In genomic region chr4:42945952-42946351, GRCm38 (mm10) we compare ENCODE assay signal across 10 mouse cellular contexts. TPM values are rescaled to one million over a fixed set of nuclear protein-coding genes. Genes with fewer than 3 reads are reported as not detected.
DNase-seq lines count a peak whose midpoint lies in the region; ATAC-seq and TF ChIP-seq lines count a peak whose summit lies in the region.
"Had no signal": no experiment of that assay in that cellular context is flagged by ENCODE, and none has a peak within 500 bp of the region (broad histone marks: within the 10 kb centered on the region; RNA-seq: fewer than 3 reads in every experiment).

No protein-coding gene starts in this region.

- no peak overlapping the region for H3K4me3 ChIP-seq in spleen, adult 2 months (ENCODE audit: extremely low read depth, insufficient read depth, insufficient read length)
- H3K4me3 ChIP-seq in kidney, postnatal 0 days (replicated peaks; ENCODE audit: low read depth, low read length): no peak overlapping the region
- no peak overlapping the region for H3K4me3 ChIP-seq in lung, adult 2 months (replicated peaks; ENCODE audit: extremely low read depth, low read depth, low read length)
- H3K4me3 ChIP-seq: erythroblast, embryonic 14.5 days; limb, embryonic 15.5 days had no signal

- no peak for TF ChIP-seq POLR2A in spleen, adult 2 months (IDR thresholded peaks at IDR 0.05; ENCODE audit: low read depth, low read length)
- TF ChIP-seq POLR2A in lung, adult 2 months (IDR thresholded peaks at IDR 0.05; ENCODE audit: borderline replicate concordance, extremely low read depth, low read depth, low read length): no peak

- 7% methylated on average over 5 of the region's 5 CpGs for WGBS in spleen, adult 2 months
- 8% methylated on average over 5 of the region's 5 CpGs for WGBS in kidney, postnatal 0 days
- WGBS in lung, adult 2 months: 5% methylated on average over 5 of the region's 5 CpGs

- no peak overlapping the region for H3K27ac ChIP-seq in spleen, adult 2 months (ENCODE audit: insufficient read depth, low read length)
- no peak overlapping the region for H3K27ac ChIP-seq in kidney, postnatal 0 days
- H3K27ac ChIP-seq: limb, embryonic 15.5 days had no signal

- H3K27me3 ChIP-seq in spleen, adult 2 months (ENCODE audit: control insufficient read depth, insufficient read depth, low read length): no peaks in the 10 kb centered on the region
- H3K27me3 ChIP-seq in kidney, postnatal 0 days (ENCODE audit: insufficient read depth, low read length): no peaks in the 10 kb centered on the region; the same call in 1 of the 2 replicates

- peaks cover 4% of the 10 kb centered on the region; the same call in 1 of the 2 replicates for H3K4me1 ChIP-seq in spleen, adult 2 months (ENCODE audit: control insufficient read depth, insufficient read depth, insufficient read length)
- H3K4me1 ChIP-seq in kidney, postnatal 0 days (replicated peaks; ENCODE audit: insufficient read depth, low read length): peaks cover 10% of the 10 kb centered on the region; the same call in 1 of the 2 replicates
- H3K4me1 ChIP-seq in lung, adult 2 months (ENCODE audit: control insufficient read depth, insufficient read depth, low read length): peaks cover 6% of the 10 kb centered on the region

- H3K9me3 ChIP-seq in kidney, postnatal 0 days (replicated peaks; ENCODE audit: low read length): no peaks in the 10 kb centered on the region
- H3K9me3 ChIP-seq: limb, embryonic 15.5 days had no signal

- no peak for DNase-seq in spleen, adult 2 months (ENCODE audit: low read depth in 1 of 2, low spot score in 2 of 2)
- no peak for DNase-seq in spleen, adult 12 weeks (ENCODE audit: low spot score)
- peak; percentile 68 for DNase-seq in adrenal gland, postnatal 14 days
- DNase-seq in embryo, embryonic 9.5 days (ENCODE audit: extremely low spot score): peak; percentile 50
- DNase-seq in kidney, postnatal 0 days (ENCODE audit: low spot score): peak; percentile 81
- DNase-seq in lung, adult 2 months: peak; percentile 46
- peak; percentile 80 for DNase-seq in retina, postnatal 1 day

- no peak overlapping the region for H3K9ac ChIP-seq in kidney, postnatal 0 days (ENCODE audit: low read depth, low read length)
- H3K9ac ChIP-seq: limb, embryonic 15.5 days had no signal

- no peak overlapping the region for H3K4me2 ChIP-seq in kidney, postnatal 0 days (ENCODE audit: low read length)
- H3K4me2 ChIP-seq: limb, embryonic 15.5 days had no signal

- H3K36me3 ChIP-seq in spleen, adult 2 months (ENCODE audit: control insufficient read depth, insufficient read depth, low read length): no peaks in the 10 kb centered on the region
- no peaks in the 10 kb centered on the region for H3K36me3 ChIP-seq in kidney, postnatal 0 days (ENCODE audit: insufficient read depth, low read length)
- H3K36me3 ChIP-seq: limb, embryonic 15.5 days had no signal

- no peak for ATAC-seq in kidney, postnatal 0 days (replicated peaks; ENCODE audit: low FRiP score, low read depth)
- ATAC-seq in erythroid progenitor cell, adult 5-6 weeks (replicated peaks; ENCODE audit: low FRiP score, poor library complexity, severe bottlenecking): no peak; the same call in 1 of the 2 replicates

- TF ChIP-seq CTCF in spleen, adult 2 months (IDR thresholded peaks at IDR 0.05; ENCODE audit: extremely low read depth, insufficient read depth, insufficient read length, insufficient replicate concordance): 0 out of 2 replicates have a peak, but pooled peaks have one; percentile 4
- TF ChIP-seq CTCF in kidney, postnatal 0 days (IDR thresholded peaks at IDR 0.05; ENCODE audit: low read depth): peak; percentile 80
- no peak for TF ChIP-seq CTCF in lung, adult 2 months (IDR thresholded peaks at IDR 0.05; ENCODE audit: insufficient read depth, low read length)

RNA-seq across cellular contexts. Expression of gene Dnajb5, which starts 3.7 kb away (rescaled TPM):
- polyA plus RNA-seq in spleen, adult 2 months (2012; rRNA removed): 12.2 and 15.1 TPM in 2 replicates
- total RNA-seq in adrenal gland, postnatal 14 days (2021): 17.6 and 18.4 TPM in 2 replicates
- 4.6 and 5.3 TPM in 2 replicates for polyA plus RNA-seq in kidney, postnatal 0 days (2015; fragmentation: Nextera tagmentation; extraction: Ambion mirVana)
- 20.0 and 22.1 TPM in 2 replicates for polyA plus RNA-seq in lung, adult 2 months (2012; rRNA removed)
- 2.1 TPM in 1 of 2 replicates, not detected in the other for total RNA-seq in erythroid progenitor cell, adult 5-6 weeks (2015; ENCODE audit: low replicate concordance)
- total RNA-seq in erythroid progenitor cell, adult 5-6 weeks (2017; ENCODE audit: low replicate concordance): 0.51 and 2.0 TPM in 2 replicates
- polyA plus RNA-seq: erythroblast, embryonic 14.5 days had no signal

RNA-seq across cellular contexts. Expression of gene 1700022I11Rik, which starts 23.5 kb away (rescaled TPM):
- not detected in 2 replicates for polyA plus RNA-seq in spleen, adult 2 months (2012; rRNA removed)
- not detected in 2 replicates for total RNA-seq in adrenal gland, postnatal 14 days (2021)
- polyA plus RNA-seq in kidney, postnatal 0 days (2015; fragmentation: Nextera tagmentation; extraction: Ambion mirVana): 0.37 and 0.66 TPM in 2 replicates
- polyA plus RNA-seq in lung, adult 2 months (2012; rRNA removed): not detected in 2 replicates
- total RNA-seq in erythroid progenitor cell, adult 5-6 weeks (2015; ENCODE audit: low replicate concordance): not detected in 2 replicates
- total RNA-seq in erythroid progenitor cell, adult 5-6 weeks (2017; ENCODE audit: low replicate concordance): not detected in 2 replicates
- polyA plus RNA-seq: erythroblast, embryonic 14.5 days had no signal

RNA-seq across cellular contexts. Expression of gene Phf24, which starts 29.5 kb away (rescaled TPM):
- 1.1 and 1.5 TPM in 2 replicates for polyA plus RNA-seq in spleen, adult 2 months (2012; rRNA removed)
- total RNA-seq in adrenal gland, postnatal 14 days (2021): 0.56 and 3.8 TPM in 2 replicates
- polyA plus RNA-seq in kidney, postnatal 0 days (2015; fragmentation: Nextera tagmentation; extraction: Ambion mirVana): 0.34 and 0.64 TPM in 2 replicates
- polyA plus RNA-seq in lung, adult 2 months (2012; rRNA removed): 7.6 and 10.3 TPM in 2 replicates
- not detected in 2 replicates for total RNA-seq in erythroid progenitor cell, adult 5-6 weeks (2015; ENCODE audit: low replicate concordance)
- total RNA-seq in erythroid progenitor cell, adult 5-6 weeks (2017; ENCODE audit: low replicate concordance): under 0.01 TPM in 1 of 2 replicates, not detected in the other
- polyA plus RNA-seq: erythroblast, embryonic 14.5 days had no signal

RNA-seq across cellular contexts. Expression of gene Vcp, which starts 54.4 kb away (rescaled TPM):
- 68.4 and 76.1 TPM in 2 replicates for polyA plus RNA-seq in spleen, adult 2 months (2012; rRNA removed)
- total RNA-seq in adrenal gland, postnatal 14 days (2021): 265 and 269 TPM in 2 replicates
- polyA plus RNA-seq in kidney, postnatal 0 days (2015; fragmentation: Nextera tagmentation; extraction: Ambion mirVana): 356 and 406 TPM in 2 replicates
- 118 and 146 TPM in 2 replicates for polyA plus RNA-seq in lung, adult 2 months (2012; rRNA removed)
- 68.3 and 73.9 TPM in 2 replicates for total RNA-seq in erythroid progenitor cell, adult 5-6 weeks (2015; ENCODE audit: low replicate concordance)
- 120 and 189 TPM in 2 replicates for total RNA-seq in erythroid progenitor cell, adult 5-6 weeks (2017; ENCODE audit: low replicate concordance)

Comparison
In these comparisons a context has a peak if more than half of its experiments do, and no peak if none do; other contexts are left out.
1. DNase-seq: peak in adrenal gland, postnatal 14 days (single experiment), embryo, embryonic 9.5 days (single experiment), kidney, postnatal 0 days (single experiment), lung, adult 2 months (single experiment) and retina, postnatal 1 day (single experiment); none in spleen, adult 2 months (0 of 2) and spleen, adult 12 weeks (single experiment).